Mouse (Mus musculus) olfactory bulb, adult 2 months (tissue): ENCODE measurements around the gene Arrb1. TPM values are rescaled to one million over a fixed set of nuclear protein-coding genes. Genes with fewer than 3 reads are reported as not detected.

Experiments
- H3K27ac ChIP-seq: fragments of 200-500 bp; 2 replicates; pipeline ENCODE4 v1.5.1; 2012; ENCODE audit warnings: low read depth, low read length; ENCODE audit not compliant: insufficient read depth
- H3K4me1 ChIP-seq: fragments of 200-500 bp; 2 replicates; pipeline ENCODE4 v1.6.1; 2012; ENCODE audit warnings: low read length; ENCODE audit not compliant: control insufficient read depth, insufficient read depth
- H3K4me3 ChIP-seq: fragments of 200-500 bp; 2 replicates; pipeline ENCODE4 v1.5.1; 2012; ENCODE audit warnings: mild to moderate bottlenecking, low read depth, low read length, moderate library complexity; ENCODE audit not compliant: insufficient read depth
- CTCF ChIP-seq: fragments of 200-500 bp; IDR thresholded peaks from 2 replicates; pipeline ENCODE4 v1.5.1; 2012; ENCODE audit warnings: low read depth, mild to moderate bottlenecking, low read length, moderate library complexity; ENCODE audit not compliant: insufficient read depth
- POLR2A ChIP-seq: fragments of 200-500 bp; IDR thresholded peaks from 2 replicates; pipeline ENCODE4 v1.6.1; 2012; ENCODE audit warnings: mild to moderate bottlenecking, low read depth, low read length, moderate library complexity; ENCODE audit not compliant: insufficient read depth
- WGBS: fragments of 180-500 bp; shearing (Covaris S2); methylation state at CpG from one replicate; pipeline ENCODE4 v1.1.7; 2018; 5-methylcytosine and 5-hydroxymethylcytosine counted together
- polyA plus RNA-seq: library from polyadenylated mRNA; stranded (reverse); fragments of >200 nt; gene quantifications from 2 replicates; pipeline ENCODE4 v1.2.4, GENCODE M21; 2012; ENCODE audit warnings: low replicate concordance; ENCODE audit not compliant: missing spikeins, insufficient read depth, insufficient read length

The Arrb1 gene
- polyA plus RNA-seq, 1 experiment: not detected

DNA sequence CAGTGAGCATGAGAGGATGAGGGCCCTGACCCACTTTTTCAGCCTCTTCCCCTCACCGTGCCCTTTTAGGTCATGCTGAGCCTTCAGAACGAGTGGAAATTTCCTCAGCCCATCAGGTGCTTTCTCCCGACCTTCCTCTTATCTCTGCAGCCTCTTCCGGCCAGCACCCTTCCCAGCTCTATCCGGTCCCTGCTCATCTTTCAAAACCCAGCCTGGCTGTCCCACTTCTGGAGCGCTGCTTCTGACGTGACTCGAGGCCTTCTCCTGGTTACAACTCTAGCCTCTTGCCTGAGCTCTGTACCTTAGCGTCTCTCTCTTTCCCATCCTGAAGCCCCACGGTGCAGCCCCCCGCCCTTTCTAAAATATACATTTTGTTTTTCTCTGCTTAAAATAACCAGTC lies 119.0 kb downstream of the Arrb1 start:
- Histone ChIP-seq H3K4me1 (peaks cover 3% of the 10 kb centered on the region; the same call in 1 of the 2 replicates), H3K27ac (no peak overlapping the region), H3K4me3 (no peak overlapping the region)
- WGBS: 93% methylated on average over 11 of the region's 11 CpGs
- TF ChIP-seq POLR2A (no peak), CTCF (no peak)

Other genes with a start within 250 kb of the Arrb1 start
- gene Serpinh1, start 182.2 kb upstream of the Arrb1 start, polyA plus RNA-seq: not detected in 2 replicates
- not detected in 2 replicates for gene Gdpd5, start 154.1 kb upstream of the Arrb1 start, polyA plus RNA-seq
- gene Klhl35, start 69.5 kb upstream of the Arrb1 start, polyA plus RNA-seq: not detected in 2 replicates
- 980 TPM in 1 of 2 replicates, not detected in the other for gene Rps3, start 51.7 kb upstream of the Arrb1 start, polyA plus RNA-seq
- gene Tpbgl, start 91.6 kb downstream of the Arrb1 start, polyA plus RNA-seq: not detected in 2 replicates
- gene Slco2b1, start 175.9 kb downstream of the Arrb1 start, polyA plus RNA-seq: not detected in 2 replicates
- gene Olfr520, start 194.8 kb downstream of the Arrb1 start, polyA plus RNA-seq: not detected in 2 replicates
- not detected in 2 replicates for gene Olfr521, start 228.0 kb downstream of the Arrb1 start, polyA plus RNA-seq